Mouse (Mus musculus) CH12.LX (cell line): Measurements from ENCODE around the gene Exoc6. TPM values are rescaled to one million over a fixed set of nuclear protein-coding genes. Genes with fewer than 3 reads are reported as not detected.
A peak's percentile ranks its signal among the peaks of the same experiment; 100 is the strongest.

ENCODE experiments used
- DNase-seq: peaks from one replicate; pipeline ENCODE4 v3.0.0-alpha.2; 2013; ENCODE audit errors: extremely low read depth
- H3K27ac ChIP-seq: 2 replicates; pipeline ENCODE4 v1.5.1; 2012; ENCODE audit warnings: low read depth, mild to moderate bottlenecking, control low read depth, moderate library complexity; ENCODE audit not compliant: insufficient read depth
- H3K27me3 ChIP-seq: replicated peaks from 2 replicates; pipeline ENCODE3; 2012; ENCODE audit warnings: inconsistent platforms
- H3K36me3 ChIP-seq, 2 experiments: replicated peaks in 1 of 2; 2 replicates each; pipeline versions ENCODE3 to v1.6.1; 2012; ENCODE audit warnings: inconsistent platforms in 1 of 2, low read length in 1 of 2, mild to moderate bottlenecking in 1 of 2, mixed read lengths in 1 of 2, moderate library complexity in 1 of 2; ENCODE audit not compliant: control insufficient read depth in 1 of 2, insufficient read depth in 1 of 2
- H3K4me1 ChIP-seq, 2 experiments: 2 replicates each; pipeline ENCODE4 v1.6.1; 2012; ENCODE audit warnings: inconsistent platforms in 1 of 2, moderate library complexity in 1 of 2; ENCODE audit not compliant: insufficient read depth in 2 of 2, control insufficient read depth in 1 of 2
- H3K4me2 ChIP-seq: 2 replicates; pipeline ENCODE4 v1.6.1; 2012; ENCODE audit warnings: low read depth, mild to moderate bottlenecking, control low read depth; ENCODE audit not compliant: poor library complexity, insufficient read depth, severe bottlenecking
- H3K4me3 ChIP-seq, 3 experiments: fragments of 150-350 bp in 1 of 3; sonication (generic) in 1 of 3; replicated peaks in 1 of 3; 2 replicates each; pipeline versions ENCODE3 to v1.5.1; 2011 to 2012; ENCODE audit warnings: low read depth in 2 of 3, low read length in 2 of 3, mild to moderate bottlenecking in 2 of 3, moderate library complexity in 2 of 3, control low read depth in 1 of 3, improper control_type of control experiment in 1 of 3, inconsistent platforms in 1 of 3, mixed read lengths in 1 of 3; ENCODE audit not compliant: poor library complexity in 1 of 3
- H3K79me2 ChIP-seq: replicated peaks from 2 replicates; pipeline ENCODE4 v1.6.1; 2012; ENCODE audit warnings: mild to moderate bottlenecking, moderate library complexity; ENCODE audit not compliant: control insufficient read depth, poor library complexity, insufficient read depth, severe bottlenecking; ENCODE audit errors: extremely low read depth
- H3K9ac ChIP-seq: 2 replicates; pipeline ENCODE4 v1.6.1; 2012; ENCODE audit warnings: low read depth, mild to moderate bottlenecking, control low read depth, moderate library complexity; ENCODE audit not compliant: insufficient read depth
- H3K9me3 ChIP-seq: replicated peaks from 2 replicates; pipeline ENCODE3; 2012; ENCODE audit warnings: low read length, inconsistent platforms, mixed read lengths
- BHLHE40 ChIP-seq: IDR thresholded peaks from 2 replicates; pipeline ENCODE4 v1.6.1; 2011; ENCODE audit warnings: mild to moderate bottlenecking, low read depth, low read length, improper control_type of control experiment
- CHD1 ChIP-seq: IDR thresholded peaks from 2 replicates; pipeline ENCODE4 v1.6.1; 2012; ENCODE audit warnings: low read depth, low read length, improper control_type of control experiment, inconsistent platforms
- E2F4 ChIP-seq: IDR thresholded peaks from 2 replicates; pipeline ENCODE4 v1.6.1; 2011; ENCODE audit warnings: low read depth, low read length, improper control_type of control experiment; ENCODE audit not compliant: insufficient replicate concordance
- ELF1 ChIP-seq: IDR thresholded peaks from 2 replicates; pipeline ENCODE4 v1.6.1; 2014; ENCODE audit warnings: low read depth, mild to moderate bottlenecking, inconsistent platforms, low read length, improper control_type of control experiment
- GABPA ChIP-seq: IDR thresholded peaks from 2 replicates; pipeline ENCODE4 v1.6.1; 2012; ENCODE audit warnings: low read depth, low read length, improper control_type of control experiment, inconsistent platforms; ENCODE audit not compliant: insufficient replicate concordance
- HCFC1 ChIP-seq: IDR thresholded peaks from 2 replicates; pipeline ENCODE4 v1.6.1; 2012; ENCODE audit warnings: low read depth, mild to moderate bottlenecking, inconsistent platforms, low read length, improper control_type of control experiment
- IRF4 ChIP-seq: IDR thresholded peaks from 2 replicates; pipeline ENCODE4 v1.6.1; 2014; ENCODE audit warnings: low read depth, mild to moderate bottlenecking, inconsistent platforms, low read length, improper control_type of control experiment
- JUN ChIP-seq: IDR thresholded peaks from 2 replicates; pipeline ENCODE4 v1.6.1; 2011; ENCODE audit warnings: low read depth, mild to moderate bottlenecking, low read length, improper control_type of control experiment, moderate library complexity; ENCODE audit not compliant: insufficient read depth
- JUND ChIP-seq: conservative IDR thresholded peaks from 2 replicates; pipeline ENCODE4 v1.6.1; 2011; ENCODE audit warnings: low read depth, low read length, improper control_type of control experiment
- KAT2A ChIP-seq: IDR thresholded peaks from 2 replicates; pipeline ENCODE4 v1.6.1; 2012; ENCODE audit warnings: low read length, improper control_type of control experiment, inconsistent platforms; ENCODE audit not compliant: insufficient replicate concordance
- PAX5 ChIP-seq: IDR thresholded peaks from 2 replicates; pipeline ENCODE4 v1.6.1; 2012; ENCODE audit warnings: low read length, inconsistent platforms, mixed read lengths
- RCOR1 ChIP-seq: conservative IDR thresholded peaks from 2 replicates; pipeline ENCODE4 v1.6.1; 2012; ENCODE audit warnings: low read depth, mild to moderate bottlenecking, inconsistent platforms, low read length, improper control_type of control experiment
- SIN3A ChIP-seq: IDR thresholded peaks from 2 replicates; pipeline ENCODE4 v1.6.1; 2012; ENCODE audit warnings: low read length, improper control_type of control experiment, inconsistent platforms
- TBP ChIP-seq: conservative IDR thresholded peaks from 2 replicates; pipeline ENCODE4 v1.6.1; 2011; ENCODE audit warnings: low read depth, low read length, improper control_type of control experiment
- ZC3H11A ChIP-seq: IDR thresholded peaks from 2 replicates; pipeline ENCODE4 v1.6.1; 2012; ENCODE audit warnings: low read depth, mild to moderate bottlenecking, inconsistent platforms, low read length, improper control_type of control experiment
- ZNF384 ChIP-seq: IDR thresholded peaks from 2 replicates; pipeline ENCODE4 v1.6.1; 2012; ENCODE audit warnings: low read depth, low read length, improper control_type of control experiment, inconsistent platforms
- dilution Hi-C: fragments of 300-500 bp; cut with MboI; formaldehyde crosslinking; loops from 2 replicates; pipeline ENCODE4 v1.14.3; 2020; ENCODE audit warnings: low sequenced_read_pairs; ENCODE audit not compliant: extremely low pct_unique_long_range_greater_than_20kb, extremely low pct_ligation_motif_present
- in situ Hi-C: fragments of 300-500 bp; cut with MboI; formaldehyde crosslinking; loops from 3 replicates; pipeline ENCODE4 v1.14.3; 2019; ENCODE audit warnings: low sequenced_read_pairs, low pct_ligation_motif_present, low pct_unique_long_range_greater_than_20kb, mixed read lengths
- polyA plus RNA-seq: library from polyadenylated mRNA; unstranded; fragments of >175 nt; gene quantifications from 2 replicates; pipeline ENCODE4 v1.2.1, GENCODE M21; 2012; ENCODE audit warnings: low read depth; ENCODE audit not compliant: insufficient read length
- total RNA-seq, 2 experiments: library from RNA; depleted of rRNA; stranded (reverse); fragments of 300-350 nt in 1 of 2; fragments of >200 nt in 1 of 2; gene quantifications; 2 replicates each; pipeline ENCODE4 v1.2.3; 2012 to 2014

Gene Exoc6
- total and polyA plus RNA-seq, 3 experiments = 8.0 to 18.5 (median 12.1) TPM

DNA sequence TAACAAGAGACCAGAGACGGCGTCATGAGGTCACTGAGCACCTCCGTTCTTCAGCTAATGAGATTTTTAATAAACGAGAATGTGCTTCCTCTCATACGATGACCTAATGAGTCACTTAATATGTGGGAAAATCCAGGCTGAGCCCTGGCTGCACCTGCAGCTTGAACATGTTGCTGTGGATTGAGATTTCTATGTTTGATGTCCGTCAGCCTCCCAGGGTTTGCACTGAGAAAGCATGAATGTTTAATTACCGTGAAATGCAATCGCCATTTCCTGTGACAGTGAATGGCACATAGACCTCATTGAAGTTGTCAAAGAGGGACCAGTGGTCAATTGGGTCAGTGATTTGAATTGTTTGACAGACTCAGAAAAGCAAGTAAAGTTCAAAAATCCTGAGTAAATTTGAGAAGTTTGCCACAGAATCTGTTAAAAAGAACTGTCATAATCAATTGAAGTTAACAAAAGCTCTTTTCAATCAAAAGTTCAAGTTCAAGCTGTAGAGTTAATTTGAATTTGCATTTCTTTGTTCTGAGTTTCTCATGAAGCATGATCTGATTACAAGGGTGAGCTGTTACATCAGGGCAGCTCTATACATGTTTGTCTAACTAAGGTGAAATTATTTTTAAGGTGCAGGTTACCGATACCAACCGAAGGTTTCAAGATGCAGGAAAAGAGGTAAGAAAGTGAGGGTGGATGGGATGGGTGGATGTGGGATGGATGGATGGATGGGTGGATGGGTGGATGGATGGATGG lies 20.9 kb downstream of the Exoc6 start:
- Histone ChIP-seq H3K4me3 (no peak overlapping the region), H3K9me3 (no peaks in the 10 kb centered on the region), H3K9ac (no peak overlapping the region), H3K27me3 (no peaks in the 10 kb centered on the region), H3K36me3 (peaks cover 0 to 19% of the 10 kb centered on the region in 2 experiments), H3K4me1 (peaks cover 0 to 11% of the 10 kb centered on the region in 2 experiments; a peak in 1 of 4 replicates), H3K27ac (no peak overlapping the region), H3K4me2 (no peak overlapping the region), H3K79me2 (no peaks in the 10 kb centered on the region)
- dilution Hi-C loops = no loop called here
- DNase-seq = no peak
- TF ChIP-seq RCOR1 (no peak), ELF1 (no peak), GABPA (no peak), PAX5 (no peak), CHD1 (no peak), E2F4 (no peak), SIN3A (no peak), JUN (no peak), TBP (no peak), IRF4 (no peak), KAT2A (no peak), ZNF384 (no peak), ZC3H11A (no peak), HCFC1 (no peak)
- in situ Hi-C loops = no loop called here

- no peak for DNase-seq
- H3K4me1 ChIP-seq = peaks cover 0 to 11% of the 10 kb centered on the region in 2 experiments; a peak in 1 of 4 replicates
- H3K27ac ChIP-seq = no peak overlapping the region
- H3K4me3 ChIP-seq = no peak overlapping the region
- H3K36me3 ChIP-seq = peaks cover 7 to 43% of the 10 kb centered on the region in 2 experiments
- H3K27me3 ChIP-seq = no peaks in the 10 kb centered on the region
- dilution Hi-C loops (no loop called here), in situ Hi-C loops (loop anchor here (25.0 kb wide), 1 partner anchor 312 kb away; no protein-coding TSS in a partner anchor)
- no peaks in the 10 kb centered on the region for H3K79me2 ChIP-seq
- no peaks in the 10 kb centered on the region for H3K9me3 ChIP-seq
- 0 out of 2 replicates have a peak, but pooled peaks have one; percentile 42 for TF ChIP-seq JUND
- no peak for TF ChIP-seq BHLHE40
- H3K9ac ChIP-seq = no peak overlapping the region
- H3K4me2 ChIP-seq = no peak overlapping the region
Measured at GRCm38 (mm10) chr19:37574802-37575201, 24.6 kb downstream of the Exoc6 start.
